Mouse (Mus musculus) E14TG2a.4 (cell line): ENCODE measurements at regions not wholly inside any gene's neighbourhood (a gene's known extent, or its start where the extent isn't known, plus 50 kb on each side); places are given as distances from the start of the nearest gene placed in this dataset.

ENCODE experiments used
- CTCF ChIP-seq: conservative IDR thresholded peaks from 2 replicates; pipeline ENCODE4 v1.5.1; 2014; ENCODE audit warnings: low read length
- NANOG ChIP-seq: IDR thresholded peaks from 2 replicates; pipeline ENCODE4 v1.6.1; 2014; ENCODE audit warnings: borderline replicate concordance, low read length, mixed read lengths

GRCm38 (mm10) chr6:94772391-94772790 lies 72.4 kb upstream of the Lrig1 start:
- TF ChIP-seq CTCF (no peak), NANOG (no peak)
